Mouse (Mus musculus) spleen, adult 12 weeks (tissue): ENCODE measurements around the gene Cpm.
A peak's percentile ranks its signal among the peaks of the same experiment; 100 is the strongest.
"Not testable (repeated sequence)": the region's sequence is repeated elsewhere in the genome, so short reads cannot be mapped to it uniquely, and the experiment has no call there.

Experiments
- DNase-seq: peaks from one replicate; pipeline ENCODE4 v3.0.0; 2022; ENCODE audit warnings: low spot score

Cpm gene

DNA sequence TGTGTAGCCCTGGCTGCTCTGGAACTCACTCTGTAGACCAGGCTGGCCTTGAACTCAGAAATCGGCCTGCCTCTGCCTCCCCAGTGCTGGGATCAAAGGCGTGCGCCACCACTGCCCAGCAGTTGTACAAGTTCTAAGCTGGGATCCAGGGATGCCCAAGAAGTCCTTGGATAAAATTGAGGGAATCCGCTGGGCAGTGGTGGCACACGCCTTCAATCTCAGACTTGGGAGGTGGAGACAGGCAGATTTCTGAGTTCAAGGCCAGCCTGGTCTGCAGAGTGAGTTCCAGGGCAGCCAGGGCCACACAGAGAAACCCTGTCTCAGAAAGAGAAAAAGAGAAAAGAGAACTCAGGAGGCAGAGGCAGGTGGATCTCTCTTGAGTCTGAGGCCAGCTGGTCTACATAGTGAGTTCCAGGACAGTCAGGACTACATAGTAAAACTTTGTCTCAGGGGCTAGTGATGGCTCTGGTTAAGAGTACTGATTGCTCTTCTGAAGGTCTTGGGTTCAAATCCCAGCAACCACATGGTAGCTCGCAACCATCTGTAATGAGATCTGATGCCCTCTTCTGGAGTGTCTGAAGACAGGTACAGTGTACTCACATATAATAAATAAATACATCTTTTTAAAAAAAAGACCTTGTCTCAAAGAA, 75.1 kb downstream of the Cpm start:
- not testable (repeated sequence) for DNase-seq

DNA sequence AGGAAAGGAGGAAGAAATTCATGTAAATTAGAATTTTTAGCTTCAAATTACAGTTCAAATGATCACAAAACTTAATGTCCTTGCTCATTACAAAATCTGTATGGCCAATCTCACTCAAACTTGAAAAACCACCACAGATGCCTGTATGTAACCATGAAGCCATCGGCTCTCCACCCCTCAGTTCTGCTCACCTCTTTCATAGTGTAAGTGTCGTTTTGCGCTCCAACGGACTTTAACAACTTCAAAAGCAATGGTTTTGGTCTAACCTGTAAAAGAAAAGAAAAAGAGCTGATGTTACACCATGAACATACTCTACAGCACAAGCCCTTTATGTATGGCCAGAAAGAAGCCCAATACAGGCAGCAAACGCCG, 75.7 kb downstream of the Cpm start:
- no peak for DNase-seq

DNA sequence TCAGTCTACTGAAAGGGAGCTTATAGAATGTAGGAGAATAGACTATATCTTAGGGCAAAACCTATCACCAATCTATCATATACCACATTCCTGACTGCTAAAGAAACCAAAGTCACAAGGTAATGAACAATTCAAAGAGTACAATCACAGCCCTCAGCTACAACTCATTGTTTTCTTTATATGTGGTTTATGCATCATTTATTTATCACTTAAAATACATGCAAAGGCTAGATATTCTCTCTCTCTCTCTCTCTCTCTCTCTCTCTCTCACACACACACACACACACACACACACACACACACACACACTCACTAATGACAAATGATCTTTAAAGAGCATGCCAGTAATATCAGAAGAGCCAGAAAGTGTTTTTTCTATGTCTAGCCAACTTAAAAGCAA, 76.5 kb downstream of the Cpm start:
- no peak for DNase-seq

DNA sequence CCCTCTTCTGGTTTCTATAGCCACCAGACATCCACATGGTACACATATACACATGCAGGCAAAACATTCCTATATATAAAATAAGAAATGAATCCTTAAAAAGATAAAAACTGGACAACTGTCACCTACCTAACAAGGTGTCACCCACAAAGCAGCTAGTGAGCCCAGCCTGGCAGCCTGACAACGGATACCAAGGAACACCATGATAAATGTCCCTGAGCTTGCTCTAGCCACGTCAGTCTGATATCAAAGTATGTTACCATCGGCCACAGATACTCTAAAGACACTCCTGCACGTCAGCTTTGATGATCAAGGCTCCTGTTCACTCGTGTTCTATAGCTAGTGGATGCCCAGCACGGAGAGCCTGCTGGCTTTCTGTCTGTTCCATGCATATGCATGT, 77.1 kb downstream of the Cpm start:
- DNase-seq, result no peak

DNA sequence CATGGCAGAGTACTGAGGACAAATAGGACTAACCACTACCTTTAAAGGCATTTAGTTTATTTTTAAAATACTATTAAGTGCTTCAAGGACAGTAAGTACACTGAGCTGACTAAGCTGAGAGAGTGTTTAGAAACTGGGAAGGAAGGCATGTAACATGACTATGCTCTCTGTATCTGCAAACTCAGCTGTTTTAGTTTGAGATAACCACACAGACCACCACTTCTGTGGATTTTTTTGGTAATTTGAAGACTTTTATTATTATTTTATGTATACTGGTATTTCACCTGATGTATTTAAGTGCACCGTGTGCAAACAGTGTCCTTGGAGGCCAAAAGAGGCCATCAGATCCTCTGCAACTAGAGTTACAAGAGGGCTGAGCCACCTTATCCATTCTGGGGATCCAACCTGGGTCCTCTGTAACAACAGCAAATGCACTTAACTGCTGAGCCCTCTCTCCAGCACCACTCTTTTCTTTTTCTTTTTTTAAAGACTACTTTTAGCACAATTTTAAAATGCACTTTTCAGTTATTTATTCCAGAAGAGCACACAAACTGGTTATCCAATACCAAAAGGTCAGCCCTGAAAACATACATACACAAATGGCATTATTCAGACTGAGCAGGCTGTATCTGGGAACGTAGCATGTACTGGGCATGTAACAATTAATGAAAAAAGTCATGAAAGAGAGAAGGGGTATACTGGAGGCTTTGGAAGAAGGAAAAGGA, 78.0 kb downstream of the Cpm start:
- no peak for DNase-seq

DNA sequence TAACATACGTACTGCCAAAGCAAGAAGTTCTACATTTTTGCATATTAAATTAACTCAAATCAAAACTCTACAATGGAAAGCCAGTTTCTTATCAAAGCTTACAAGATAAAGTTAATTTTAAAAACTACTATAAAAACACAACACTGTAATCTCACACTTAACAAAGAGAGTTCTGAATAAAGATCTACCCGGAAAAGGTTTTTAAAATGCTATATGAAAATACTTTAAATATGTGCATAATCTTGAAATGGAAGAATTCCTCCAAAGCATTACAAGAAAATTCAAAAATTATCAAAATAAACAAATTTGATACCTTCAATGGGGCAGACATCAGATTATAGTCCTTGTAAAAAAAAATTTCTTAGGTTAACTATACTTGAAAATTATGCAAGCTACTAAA, 79.1 kb downstream of the Cpm start:
- no peak for DNase-seq

DNA sequence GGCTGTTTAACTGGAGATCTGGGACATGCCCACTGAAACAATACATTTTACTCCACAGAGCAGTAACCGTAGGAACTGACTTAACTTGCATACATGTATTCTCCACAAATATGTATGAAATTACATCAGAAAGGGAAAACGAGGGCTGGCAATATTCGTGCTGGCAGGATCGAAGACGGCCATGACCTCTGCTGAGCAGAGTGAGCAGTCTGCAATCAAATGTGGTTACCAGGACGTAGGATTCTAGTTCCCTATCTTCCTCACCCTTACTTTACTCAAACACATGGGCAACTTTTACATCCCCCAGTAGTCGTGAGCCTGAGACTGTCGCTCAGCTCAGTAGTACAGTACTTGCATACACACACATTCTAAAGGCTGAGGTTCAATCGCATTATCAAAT, 79.6 kb downstream of the Cpm start:
- DNase-seq, result no peak

DNA sequence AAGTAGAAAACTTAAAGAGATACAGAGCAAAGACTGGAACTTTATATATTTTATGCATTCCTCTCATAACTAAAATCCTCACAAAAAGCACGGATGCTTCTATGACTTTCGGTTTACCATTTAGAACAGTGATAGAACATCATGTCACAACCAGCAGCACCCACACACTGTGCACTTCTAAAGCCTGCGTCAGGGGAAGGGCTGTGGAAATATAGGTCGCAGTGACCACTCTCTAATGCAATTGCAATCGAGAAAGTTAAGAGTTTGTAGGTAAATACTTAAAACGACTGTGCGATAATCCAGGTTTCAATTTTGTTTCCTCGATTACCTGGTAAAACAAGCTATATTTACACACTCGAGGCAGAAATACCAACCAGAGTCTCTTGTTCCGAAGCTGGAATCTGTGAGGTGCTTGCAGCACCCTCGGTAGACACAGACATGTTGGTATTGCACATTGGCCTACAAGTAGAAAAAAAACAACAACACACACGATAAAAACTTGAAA, 80.1 kb downstream of the Cpm start:
- no peak for DNase-seq

DNA sequence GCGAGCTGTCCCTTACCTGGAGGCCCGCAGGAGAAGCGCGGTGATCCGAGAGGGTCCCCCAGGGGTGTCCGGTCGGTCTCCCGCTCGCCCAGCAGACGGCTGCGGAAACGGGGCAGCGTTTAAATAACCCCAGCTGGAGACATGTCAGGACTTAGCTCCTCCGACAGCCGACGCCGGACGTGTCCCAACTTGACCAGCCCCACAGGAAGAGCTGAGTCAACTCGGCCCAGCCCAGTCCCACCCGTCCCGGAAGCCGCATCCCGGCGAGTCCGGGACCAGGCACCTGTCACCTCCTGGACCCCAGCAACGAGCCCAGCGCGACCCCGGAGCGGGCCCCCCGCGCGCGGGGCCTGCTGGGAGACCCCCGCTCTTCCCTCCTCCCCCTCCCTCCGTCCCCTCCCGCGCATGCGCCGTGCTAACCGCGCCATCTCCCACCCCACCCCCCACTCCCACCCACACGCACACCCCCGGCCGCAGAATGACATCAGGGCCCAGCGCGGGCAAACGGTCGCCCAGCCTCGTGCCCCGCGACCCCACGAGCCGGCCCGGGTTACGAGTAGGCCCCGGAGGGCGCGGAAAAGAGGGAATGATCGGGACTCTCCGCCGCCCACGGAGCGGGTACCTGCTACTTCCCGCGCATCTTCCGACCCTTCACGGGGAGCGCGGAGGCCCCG, 80.8 kb downstream of the Cpm start:
- DNase-seq, result peak; percentile 68

DNA sequence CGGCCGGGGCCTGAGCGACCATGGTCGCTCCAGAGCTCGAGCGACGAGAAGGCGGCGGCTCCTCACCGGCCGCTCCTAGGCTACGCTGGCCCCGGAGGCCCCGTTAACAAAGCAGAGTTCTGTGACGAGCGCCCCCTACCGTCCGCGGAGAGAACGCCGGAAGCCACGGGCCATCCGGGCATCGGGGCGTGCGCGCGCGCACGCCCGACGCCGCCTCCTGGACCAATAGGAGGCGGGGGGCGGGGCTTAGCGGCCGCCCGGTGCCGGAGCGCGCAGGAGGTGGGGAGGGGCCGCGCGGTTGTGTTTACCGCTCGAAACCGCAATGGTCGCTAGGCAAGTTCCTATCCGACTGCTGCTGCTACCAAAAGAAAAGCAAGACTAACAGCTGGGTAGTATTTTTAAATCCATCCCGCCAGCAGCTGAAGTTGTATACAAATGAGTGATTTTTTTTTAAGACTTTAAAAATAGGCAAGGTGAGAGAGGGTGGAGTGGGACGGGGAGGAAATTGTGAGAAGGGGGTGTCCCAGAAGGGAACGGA, 81.4 kb downstream of the Cpm start, which contains the start of gene Mdm2:
Gene Mdm2, minus strand, starts transcription at position 155 of the 538 bp plus-strand sequence.
- peak; percentile 96 for DNase-seq

DNA sequence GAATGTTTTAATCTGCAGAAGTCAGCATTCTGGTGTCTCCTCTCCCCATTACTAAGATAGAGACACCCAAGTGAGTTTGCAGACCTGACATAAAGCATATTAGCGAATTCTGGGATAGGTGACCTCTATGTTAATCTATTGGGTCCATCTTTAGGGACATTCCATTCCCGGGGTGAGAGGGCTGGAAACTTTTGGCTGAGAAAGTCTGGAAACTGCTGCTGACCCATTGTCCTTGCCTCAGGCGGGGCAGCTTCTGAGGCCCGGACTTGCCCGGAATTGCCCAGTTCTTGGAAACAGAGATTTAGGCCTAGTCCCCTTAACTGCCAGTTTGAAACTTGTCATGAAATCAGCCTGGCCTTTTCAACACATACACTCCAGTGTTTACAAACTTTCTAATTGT, 82.1 kb downstream of the Cpm start:
- DNase-seq, result no peak

DNA sequence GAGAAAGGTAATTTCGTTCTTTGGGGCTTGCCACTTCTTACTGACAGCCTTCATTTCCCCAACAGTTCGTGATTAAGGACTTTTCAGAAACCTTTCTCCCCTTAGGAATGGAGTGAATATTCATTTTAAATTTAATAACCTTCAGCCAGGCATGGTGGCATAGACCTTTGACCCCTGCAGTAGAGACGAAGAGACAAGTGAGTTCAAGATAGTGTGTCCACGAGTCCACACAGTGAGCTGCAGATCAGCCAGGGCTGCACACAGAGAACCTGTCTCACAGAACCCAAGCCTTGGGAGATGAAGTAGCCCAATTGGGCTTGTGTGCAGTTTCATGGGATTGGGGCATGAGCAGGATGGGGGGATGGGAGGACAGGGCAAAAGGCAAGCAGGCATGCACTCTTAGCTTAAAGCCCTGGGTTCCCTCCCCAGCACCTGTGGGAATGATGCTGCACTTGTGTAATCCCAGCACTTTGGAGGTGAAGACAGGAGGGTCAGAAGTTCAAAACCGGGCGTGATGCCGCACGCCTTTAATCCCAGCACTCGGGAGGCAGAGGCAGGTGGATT, 83.0 kb downstream of the Cpm start:
- no peak for DNase-seq

DNA sequence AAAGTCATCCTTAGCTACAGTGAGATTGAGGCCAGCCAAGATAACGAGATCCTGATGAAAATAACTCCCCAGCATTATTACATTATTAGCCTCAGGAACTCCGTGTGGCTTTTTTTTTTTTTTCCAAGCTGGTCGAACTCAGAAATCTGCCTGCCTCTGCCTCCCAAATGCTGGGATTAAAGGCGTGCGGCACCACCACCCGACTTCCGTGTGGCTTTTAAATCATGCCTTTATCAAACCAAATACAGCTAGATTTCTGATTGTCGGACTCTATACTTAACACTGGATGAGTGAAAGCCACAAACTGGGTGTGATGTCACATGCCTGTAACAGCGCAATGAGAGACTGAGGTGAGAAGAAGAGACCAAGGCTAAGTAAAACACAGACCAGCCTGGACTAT, 83.6 kb downstream of the Cpm start:
- no peak for DNase-seq

DNA sequence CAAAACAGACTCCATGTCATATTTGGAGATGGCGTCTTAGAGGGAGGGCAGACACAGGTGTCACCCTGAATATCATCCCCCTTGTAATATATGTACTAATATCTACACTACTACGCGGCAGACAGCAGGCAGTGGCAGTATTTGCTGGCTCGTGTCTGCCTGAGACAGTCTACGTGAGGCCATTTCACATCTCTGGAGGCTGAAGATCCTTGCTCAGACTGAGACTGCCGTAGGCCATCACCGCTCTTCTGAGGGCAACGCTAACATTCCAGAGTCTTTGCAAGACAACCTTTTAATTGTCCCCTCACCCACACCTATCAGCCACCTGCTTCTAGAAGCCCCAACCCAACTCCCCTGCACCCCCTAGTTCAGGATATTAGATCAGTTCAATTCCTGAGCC, 84.2 kb downstream of the Cpm start:
- no peak for DNase-seq

DNA sequence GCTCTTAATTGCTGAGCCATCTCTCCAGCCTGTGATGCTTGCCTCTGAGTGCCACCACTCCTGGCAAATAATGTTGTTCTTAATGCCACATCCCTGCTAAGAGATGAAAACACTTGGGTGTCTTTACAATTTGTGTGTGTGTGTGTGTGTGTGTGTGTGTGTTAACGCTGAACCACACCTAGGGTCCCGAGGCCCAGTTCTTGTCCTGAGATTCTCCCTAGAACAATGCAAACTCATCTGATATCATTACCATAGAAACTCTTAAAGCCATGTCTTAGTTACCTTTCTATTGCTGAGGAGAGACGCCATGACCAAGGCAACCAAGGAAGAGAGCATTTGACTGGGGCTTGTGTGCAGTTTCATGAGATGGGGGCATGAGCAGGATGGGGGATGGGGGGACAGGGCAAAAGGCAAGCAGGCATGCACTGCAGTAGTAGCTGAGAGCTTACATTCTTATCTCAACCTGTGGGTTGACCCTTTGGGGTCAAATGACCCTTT, 84.8 kb downstream of the Cpm start:
- DNase-seq, result no peak

DNA sequence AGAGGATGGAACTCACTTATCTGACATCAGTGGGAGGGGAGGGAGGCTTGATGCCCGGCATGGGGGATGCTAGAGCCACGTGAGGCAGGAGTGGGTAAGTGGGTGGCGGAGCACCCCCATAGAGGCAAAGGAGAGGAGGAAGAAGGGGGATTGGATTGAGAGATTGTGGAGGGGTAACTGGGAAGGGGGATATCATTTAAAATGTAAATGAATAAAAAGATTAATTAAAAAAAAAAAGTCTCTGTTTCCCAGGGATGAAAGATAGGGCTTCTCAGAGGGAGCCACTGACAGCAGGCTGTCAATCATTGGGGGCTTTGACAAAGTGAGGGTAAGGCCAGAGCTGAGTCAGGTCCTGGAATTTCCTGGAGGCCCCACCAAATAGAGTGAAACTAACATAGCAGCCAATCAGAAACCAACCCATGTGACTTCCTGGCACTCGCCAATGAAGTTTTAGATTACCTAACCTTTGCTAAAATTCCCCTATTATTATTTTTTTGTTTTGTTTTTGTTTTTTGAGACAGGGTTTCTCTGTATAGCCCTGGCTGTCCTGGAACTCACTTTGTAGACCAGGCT, 85.7 kb downstream of the Cpm start:
- DNase-seq, result no peak

DNA sequence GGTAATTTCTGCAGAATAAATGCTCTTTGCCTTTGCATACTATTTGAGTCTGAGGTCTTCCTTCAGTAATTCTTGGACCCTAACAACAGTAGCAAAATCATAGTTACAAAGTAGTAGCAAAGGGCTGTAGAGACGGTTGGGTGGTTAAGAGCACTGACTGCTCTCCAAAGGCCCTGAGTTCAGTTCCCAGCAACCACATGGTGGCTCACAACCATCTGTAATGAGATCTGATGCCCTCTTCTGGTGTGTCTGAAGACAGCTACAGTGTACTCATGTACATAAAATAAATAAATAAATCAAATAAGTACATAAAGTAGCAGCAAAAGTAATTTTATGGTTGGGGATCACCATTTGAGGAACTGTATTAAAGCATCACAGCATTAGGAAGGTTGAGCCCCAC, 86.4 kb downstream of the Cpm start:
- DNase-seq, result not testable (repeated sequence)

DNA sequence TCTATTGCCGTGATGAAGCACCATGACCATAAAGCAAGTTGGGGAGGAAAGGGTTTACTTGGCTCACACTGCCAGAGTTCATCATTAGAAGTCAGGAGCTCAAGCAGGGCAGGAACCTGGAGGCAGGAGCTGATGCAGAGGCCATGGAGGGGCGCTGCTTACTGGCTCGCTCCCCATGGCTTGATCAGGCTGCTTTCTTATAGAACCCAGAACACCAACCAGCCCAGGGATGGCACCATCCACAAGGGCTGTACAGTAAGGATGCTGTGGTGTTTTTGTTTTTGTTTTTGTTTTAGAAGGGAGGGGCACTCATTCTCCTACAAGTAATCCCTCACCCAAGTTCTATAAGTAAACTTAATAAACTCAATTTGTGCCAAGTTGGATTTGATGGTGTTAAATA, 87.4 kb downstream of the Cpm start:
- no peak for DNase-seq

DNA sequence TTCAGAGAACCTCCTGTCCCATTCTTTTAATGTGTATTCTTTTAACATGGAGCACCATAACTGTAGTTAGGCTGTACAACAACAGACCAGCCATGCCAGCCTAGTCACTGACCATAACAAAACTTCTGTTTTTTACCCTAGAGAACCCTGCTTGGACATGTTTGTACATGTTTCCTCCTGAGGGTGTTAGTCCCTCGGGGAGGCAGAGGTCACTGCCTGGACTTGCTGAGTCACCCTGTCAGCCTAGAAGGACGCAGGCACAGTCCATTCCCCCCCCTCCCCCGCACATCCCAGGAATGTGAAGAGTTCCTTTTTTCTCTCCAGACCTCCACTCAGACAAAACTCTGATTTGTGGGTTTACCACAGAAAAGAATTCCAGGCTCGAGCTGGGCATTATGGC, 88.3 kb downstream of the Cpm start:
- DNase-seq, result no peak

DNA sequence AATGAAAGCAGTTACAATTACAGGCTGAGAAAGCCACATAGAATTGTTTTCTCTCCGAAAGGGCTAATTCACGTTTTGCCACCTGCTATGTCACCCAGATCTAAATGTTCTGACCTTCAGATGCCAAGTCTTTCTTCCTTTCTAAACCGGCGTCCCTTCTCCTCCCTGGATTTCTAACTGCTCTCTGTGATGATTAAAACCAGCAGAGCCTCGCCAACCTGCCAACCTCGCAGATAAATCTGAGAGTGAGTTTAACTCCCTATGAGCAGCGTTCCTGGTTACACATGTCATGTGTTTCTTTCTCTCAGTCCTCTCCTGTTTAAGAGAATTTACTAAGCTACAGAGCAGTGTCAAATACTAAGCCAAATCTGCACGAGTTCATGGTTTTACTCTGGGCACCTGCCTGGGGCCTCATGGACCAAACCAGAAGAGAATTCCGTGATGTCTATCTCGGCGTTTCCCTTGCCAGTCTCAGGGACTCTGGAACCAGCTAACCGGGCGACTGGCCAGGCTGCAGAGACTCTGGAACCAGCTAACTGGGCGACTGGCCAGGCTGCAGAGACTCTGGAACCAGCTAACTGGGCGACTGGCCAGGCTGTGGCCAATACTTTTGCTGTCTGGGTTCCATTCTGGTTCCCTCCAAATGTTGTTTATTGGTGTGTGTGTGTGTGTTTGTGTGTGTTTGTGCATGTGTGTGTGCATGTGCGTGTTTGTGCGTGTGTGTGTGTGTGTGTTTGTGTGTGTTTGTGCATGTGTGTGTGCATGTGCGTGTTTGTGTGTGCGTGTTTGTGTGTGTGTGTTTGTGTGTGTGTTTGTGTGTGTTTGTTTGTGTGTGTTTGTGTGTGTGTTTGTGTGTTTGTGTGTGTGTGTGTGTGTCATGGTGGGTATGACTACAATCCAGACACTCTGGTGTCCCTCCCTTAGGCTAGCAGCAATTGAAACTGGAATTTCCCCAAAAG, 89.1 kb downstream of the Cpm start:
- DNase-seq, result no peak

DNA sequence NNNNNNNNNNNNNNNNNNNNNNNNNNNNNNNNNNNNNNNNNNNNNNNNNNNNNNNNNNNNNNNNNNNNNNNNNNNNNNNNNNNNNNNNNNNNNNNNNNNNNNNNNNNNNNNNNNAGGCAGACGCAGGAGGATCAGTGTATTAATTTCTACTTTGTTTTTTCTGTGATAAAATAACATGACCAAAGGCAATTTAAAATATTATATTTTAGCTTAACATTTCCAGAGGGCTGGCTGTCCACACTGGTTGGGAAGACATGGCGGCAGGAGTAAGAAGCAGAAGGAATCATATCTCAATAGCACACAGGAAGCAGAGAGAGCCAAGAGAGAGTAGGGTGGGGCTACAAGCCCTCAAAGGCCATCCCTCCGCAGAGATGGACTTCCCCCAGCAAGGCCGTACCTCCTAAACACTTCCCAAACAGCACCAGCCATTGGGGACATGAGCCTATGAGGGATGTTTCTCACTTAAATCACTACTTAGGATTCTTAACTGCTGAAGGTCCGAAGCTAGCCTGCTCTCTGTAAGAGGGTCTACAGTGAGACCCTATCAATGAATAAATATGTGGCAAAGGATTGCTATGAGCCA, 94.9 kb downstream of the Cpm start:
- DNase-seq, result no peak
